Mouse (Mus musculus) liver, embryonic 13.5 days (tissue): ENCODE data around the gene Hivep2. TPM values are rescaled to one million over a fixed set of nuclear protein-coding genes. Genes with fewer than 3 reads are reported as not detected.

Experiments used
- ATAC-seq: fragments of 200-750 bp; cut with Nextera tagmentation; 2 replicates; pipeline ENCODE4 v1.8.0; 2017; ENCODE audit warnings: low read depth, mild to moderate bottlenecking, moderate number of reproducible peaks, moderate library complexity
- DNase-seq: peaks from one replicate; pipeline ENCODE4 v3.0.0; 2022
- H3K27ac ChIP-seq: fragments of 300-500 bp; sonication (generic); 2 replicates; pipeline ENCODE4 v1.5.1; 2015; ENCODE audit warnings: moderate library complexity, mild to moderate bottlenecking, inconsistent platforms
- H3K27me3 ChIP-seq: fragments of 300-500 bp; sonication (generic); 2 replicates; pipeline ENCODE4 v1.6.1; 2015; ENCODE audit warnings: mild to moderate bottlenecking, inconsistent platforms
- H3K36me3 ChIP-seq: fragments of 300-500 bp; sonication (generic); 2 replicates; pipeline ENCODE4 v1.6.1; 2015; ENCODE audit warnings: mild to moderate bottlenecking, inconsistent platforms
- H3K4me1 ChIP-seq: fragments of 300-500 bp; sonication (generic); replicated peaks from 2 replicates; pipeline ENCODE4 v1.6.1; 2015; ENCODE audit warnings: inconsistent platforms
- H3K4me2 ChIP-seq: fragments of 300-500 bp; sonication (generic); 2 replicates; pipeline ENCODE4 v1.6.1; 2015; ENCODE audit warnings: inconsistent platforms, mild to moderate bottlenecking, moderate library complexity
- H3K4me3 ChIP-seq: fragments of 300-500 bp; sonication (generic); replicated peaks from 2 replicates; pipeline ENCODE4 v1.5.1; 2015; ENCODE audit warnings: mild to moderate bottlenecking, inconsistent platforms
- H3K9ac ChIP-seq: fragments of 300-500 bp; sonication (generic); 2 replicates; pipeline ENCODE4 v1.6.1; 2015; ENCODE audit warnings: mild to moderate bottlenecking, inconsistent platforms
- H3K9me3 ChIP-seq: fragments of 300-500 bp; sonication (generic); replicated peaks from 2 replicates; pipeline ENCODE4 v1.6.1; 2016; ENCODE audit warnings: inconsistent platforms
- WGBS: fragments of 180-500 bp; shearing (Covaris S2); methylation state at CpG from one replicate; pipeline ENCODE4 v1.1.7; 2015; ENCODE audit not compliant: insufficient replicate concordance; 5-methylcytosine and 5-hydroxymethylcytosine counted together
- polyA plus RNA-seq: library from polyadenylated mRNA; unstranded; fragments of >200 nt; fragmentation: Nextera tagmentation; extraction: Ambion mirVana; gene quantifications from 2 replicates; pipeline ENCODE4 v1.2.1, GENCODE M21; 2015

The Hivep2 gene
- polyA plus RNA-seq, 1 experiment from 2014 or later: 0.43 TPM

GRCm38 (mm10) chr10:13963908-13964500 is 1.9 kb upstream of the Hivep2 start:
- 14% methylated on average over 8 of the region's 8 CpGs for WGBS
- DNase-seq (no peak), ATAC-seq (no peak)
- H3K4me3 ChIP-seq: peak overlapping the region; percentile 63
- H3K36me3 ChIP-seq: no peaks in the 10 kb centered on the region
- peaks cover 82% of the 10 kb centered on the region for H3K27me3 ChIP-seq
- no peak overlapping the region for H3K9ac ChIP-seq
- H3K27ac ChIP-seq: no peak overlapping the region
- peak overlapping the region; percentile 81 for H3K4me2 ChIP-seq
- peaks cover 28% of the 10 kb centered on the region for H3K4me1 ChIP-seq
- no peaks in the 10 kb centered on the region for H3K9me3 ChIP-seq

GRCm38 (mm10) chr10:13964501-13965281 is 1.2 kb upstream of the Hivep2 start:
- peak; percentile 16 for DNase-seq
- Histone ChIP-seq H3K4me2 (peak overlapping the region; percentile 81), H3K9ac (peak overlapping the region; percentile 23), H3K36me3 (no peaks in the 10 kb centered on the region), H3K9me3 (no peaks in the 10 kb centered on the region), H3K27me3 (peaks cover 85% of the 10 kb centered on the region), H3K4me3 (peak overlapping the region; percentile 63), H3K4me1 (peaks cover 28% of the 10 kb centered on the region), H3K27ac (peak overlapping the region; percentile 53)
- ATAC-seq: peak; percentile 59
- WGBS: under 1% methylated on average over 65 of the region's 65 CpGs

GRCm38 (mm10) chr10:13965316-13965973 is 430 bp upstream of the Hivep2 start:
- Histone ChIP-seq H3K4me2 (peak overlapping the region; percentile 81), H3K4me1 (peaks cover 28% of the 10 kb centered on the region), H3K27ac (peak overlapping the region; percentile 53), H3K9me3 (no peaks in the 10 kb centered on the region), H3K4me3 (peak overlapping the region; percentile 63), H3K9ac (peak overlapping the region; percentile 23; the same call in 1 of the 2 replicates), H3K27me3 (peaks cover 91% of the 10 kb centered on the region), H3K36me3 (no peaks in the 10 kb centered on the region)
- ATAC-seq (peak; percentile 50), DNase-seq (peak; percentile 20)
- WGBS: 0% methylated on average over 53 of the region's 54 CpGs

- Histone ChIP-seq H3K27me3 (peaks cover 79% of the 10 kb centered on the region), H3K36me3 (no peaks in the 10 kb centered on the region), H3K9ac (peak overlapping the region; percentile 64), H3K9me3 (no peaks in the 10 kb centered on the region), H3K27ac (peak overlapping the region; percentile 59), H3K4me1 (peaks cover 28% of the 10 kb centered on the region), H3K4me2 (peak overlapping the region; percentile 81), H3K4me3 (peak overlapping the region; percentile 63)
- under 1% methylated on average over 44 of the region's 66 CpGs for WGBS
- 0 out of 2 replicates have a peak, but pooled peaks have one; percentile 13 for ATAC-seq
- no peak for DNase-seq
These were observed 1.1 kb downstream of the Hivep2 start for GRCm38 (mm10) chr10:13966830-13967450.

GRCm38 (mm10) chr10:13967451-13968233 is 1.8 kb downstream of the Hivep2 start:
- Histone ChIP-seq H3K4me3 (peak overlapping the region; percentile 63), H3K9me3 (no peaks in the 10 kb centered on the region), H3K27ac (peak overlapping the region; percentile 59), H3K4me2 (peak overlapping the region; percentile 81), H3K36me3 (no peaks in the 10 kb centered on the region), H3K27me3 (peaks cover 72% of the 10 kb centered on the region), H3K9ac (peak overlapping the region; percentile 64), H3K4me1 (peaks cover 28% of the 10 kb centered on the region)
- DNase-seq: peak; percentile 8
- WGBS: 1% methylated on average over 36 of the region's 36 CpGs
- ATAC-seq: 0 out of 2 replicates have a peak, but pooled peaks have one; percentile 2

- Histone ChIP-seq H3K27me3 (peaks cover 66% of the 10 kb centered on the region), H3K9ac (no peak overlapping the region), H3K4me1 (peaks cover 28% of the 10 kb centered on the region), H3K9me3 (no peaks in the 10 kb centered on the region), H3K4me3 (peak overlapping the region; percentile 63), H3K4me2 (peak overlapping the region; percentile 81), H3K27ac (no peak overlapping the region), H3K36me3 (no peaks in the 10 kb centered on the region)
- DNase-seq (no peak), ATAC-seq (no peak)
- 11% methylated on average over 5 of the region's 5 CpGs for WGBS
These were observed 2.3 kb downstream of the Hivep2 start for GRCm38 (mm10) chr10:13968234-13968555.

- Histone ChIP-seq H3K9ac (no peak overlapping the region), H3K4me3 (no peak overlapping the region), H3K27me3 (peaks cover 58% of the 10 kb centered on the region), H3K4me2 (no peak overlapping the region), H3K9me3 (no peaks in the 10 kb centered on the region), H3K27ac (no peak overlapping the region), H3K4me1 (peaks cover 28% of the 10 kb centered on the region), H3K36me3 (no peaks in the 10 kb centered on the region)
- 27% methylated on average over 8 of the region's 8 CpGs for WGBS
- ATAC-seq (no peak), DNase-seq (no peak)
These were observed 3.1 kb downstream of the Hivep2 start for GRCm38 (mm10) chr10:13968989-13969388.

- Histone ChIP-seq H3K27me3 (peaks cover 45% of the 10 kb centered on the region), H3K4me2 (no peak overlapping the region), H3K4me3 (no peak overlapping the region), H3K4me1 (peaks cover 20% of the 10 kb centered on the region), H3K27ac (no peak overlapping the region), H3K9me3 (no peaks in the 10 kb centered on the region), H3K9ac (no peak overlapping the region), H3K36me3 (no peaks in the 10 kb centered on the region)
- no peak for DNase-seq
- ATAC-seq: no peak
- 50% methylated on average over 3 of the region's 3 CpGs for WGBS
These were observed 4.4 kb downstream of the Hivep2 start for GRCm38 (mm10) chr10:13970321-13970720.

- DNase-seq (no peak), ATAC-seq (no peak)
- Histone ChIP-seq H3K36me3 (no peaks in the 10 kb centered on the region), H3K27me3 (peaks cover 36% of the 10 kb centered on the region), H3K4me3 (no peak overlapping the region), H3K9ac (no peak overlapping the region), H3K4me2 (no peak overlapping the region), H3K4me1 (peaks cover 11% of the 10 kb centered on the region; the same call in 1 of the 2 replicates), H3K9me3 (no peaks in the 10 kb centered on the region), H3K27ac (no peak overlapping the region)
- WGBS: 55% methylated on average over 5 of the region's 5 CpGs
These were observed 5.4 kb downstream of the Hivep2 start for GRCm38 (mm10) chr10:13971268-13971667.

- Histone ChIP-seq H3K27me3 (peaks cover 13% of the 10 kb centered on the region), H3K27ac (no peak overlapping the region), H3K36me3 (no peaks in the 10 kb centered on the region), H3K4me3 (no peak overlapping the region), H3K9ac (no peak overlapping the region), H3K9me3 (no peaks in the 10 kb centered on the region), H3K4me2 (no peak overlapping the region), H3K4me1 (no peaks in the 10 kb centered on the region)
- no peak for DNase-seq
- whole genome bisulfite sequencing: 80% methylated on average over 7 of the region's 7 CpGs
- no peak for ATAC-seq
These were observed 7.8 kb downstream of the Hivep2 start for GRCm38 (mm10) chr10:13973563-13974179.
